Mouse (Mus musculus) CH12.LX (cell line): ENCODE data around the gene Osbpl3.

Source experiments
- BHLHE40 ChIP-seq: IDR thresholded peaks from 2 replicates; pipeline ENCODE4 v1.6.1; 2011; ENCODE audit warnings: mild to moderate bottlenecking, low read depth, low read length, improper control_type of control experiment
- CTCF ChIP-seq, 2 experiments: IDR thresholded peaks in 1 of 2; conservative IDR thresholded peaks in 1 of 2; 2 replicates each; pipeline ENCODE4 v1.5.1; 2011 to 2012; ENCODE audit warnings: low read depth in 2 of 2, low read length in 2 of 2, improper control_type of control experiment in 1 of 2, inconsistent platforms in 1 of 2, mild to moderate bottlenecking in 1 of 2, moderate library complexity in 1 of 2
- E2F4 ChIP-seq: IDR thresholded peaks from 2 replicates; pipeline ENCODE4 v1.6.1; 2011; ENCODE audit warnings: low read depth, low read length, improper control_type of control experiment; ENCODE audit not compliant: insufficient replicate concordance
- MAZ ChIP-seq: IDR thresholded peaks from 2 replicates; pipeline ENCODE4 v1.6.1; 2012; ENCODE audit warnings: low read depth, mild to moderate bottlenecking, inconsistent platforms, low read length, improper control_type of control experiment, moderate library complexity
- MYC ChIP-seq: IDR thresholded peaks from 2 replicates; pipeline ENCODE4 v1.6.1; 2011; ENCODE audit warnings: low read depth, mild to moderate bottlenecking, improper control_type of control experiment, low read length
- NRF1 ChIP-seq: IDR thresholded peaks from 2 replicates; pipeline ENCODE4 v1.6.1; 2014; ENCODE audit warnings: low read depth, mild to moderate bottlenecking, inconsistent platforms, low read length, improper control_type of control experiment, moderate library complexity
- POLR2A ChIP-seq: IDR thresholded peaks from 2 replicates; pipeline ENCODE4 v1.6.1; 2011; ENCODE audit warnings: low read depth, mild to moderate bottlenecking, improper control_type of control experiment, low read length
- RCOR1 ChIP-seq: conservative IDR thresholded peaks from 2 replicates; pipeline ENCODE4 v1.6.1; 2012; ENCODE audit warnings: low read depth, mild to moderate bottlenecking, inconsistent platforms, low read length, improper control_type of control experiment
- TBP ChIP-seq: conservative IDR thresholded peaks from 2 replicates; pipeline ENCODE4 v1.6.1; 2011; ENCODE audit warnings: low read depth, low read length, improper control_type of control experiment

DNA sequence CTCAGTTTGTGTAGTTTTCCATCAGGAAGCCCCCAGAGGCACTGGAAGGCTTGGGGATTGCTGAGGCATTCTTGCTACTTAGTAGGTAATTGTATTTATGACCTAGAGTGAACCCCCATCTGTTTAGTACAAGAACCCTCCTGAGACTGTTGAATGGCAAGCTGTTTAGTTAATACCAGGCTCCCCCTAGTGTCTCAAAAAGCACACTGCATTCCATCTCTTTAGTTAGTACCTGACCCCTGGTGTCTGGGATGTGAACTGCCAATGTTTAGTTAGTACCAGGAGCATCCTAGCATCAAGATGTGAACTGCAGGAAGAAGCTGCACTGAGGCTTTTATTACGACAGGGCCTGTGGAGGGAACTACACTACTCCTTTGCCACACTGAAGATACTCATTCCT, 161.9 kb downstream of the Osbpl3 start:
- no peak for TF ChIP-seq RCOR1
- peak; percentile 59; the same call in 1 of the 2 replicates for TF ChIP-seq E2F4
- TF ChIP-seq MAZ, result 0 out of 2 replicates have a peak, but pooled peaks have one; percentile 24
- TF ChIP-seq MYC, result peak; percentile 64; the same call in 1 of the 2 replicates
- no peak for TF ChIP-seq TBP
- TF ChIP-seq CTCF (conservative IDR thresholded peaks at IDR 0.05 in 1 of 2, IDR thresholded peaks at IDR 0.05 in 1 of 2; ENCODE audit: low read depth in 2 of 2, low read length in 2 of 2), result peak; percentile 97 to 100
- 0 out of 2 replicates have a peak, but pooled peaks have one; percentile 11 for TF ChIP-seq BHLHE40
- TF ChIP-seq NRF1, result no peak
- TF ChIP-seq POLR2A, result no peak
